Mouse (Mus musculus) small intestine, adult 2 months (tissue): ENCODE data around the gene Prr18. TPM values are rescaled to one million over a fixed set of nuclear protein-coding genes. Genes with fewer than 3 reads are reported as not detected.

Experiments used
- H3K27ac ChIP-seq: fragments of 200-500 bp; 2 replicates; pipeline ENCODE4 v1.5.1; 2012; ENCODE audit warnings: low read depth, low read length, control low read depth, inconsistent platforms; ENCODE audit not compliant: insufficient read depth
- H3K27me3 ChIP-seq: fragments of 200-500 bp; 2 replicates; pipeline ENCODE4 v1.6.1; 2012; ENCODE audit warnings: mild to moderate bottlenecking, moderate library complexity, low read length, inconsistent platforms; ENCODE audit not compliant: control insufficient read depth, insufficient read depth
- H3K36me3 ChIP-seq: fragments of 200-500 bp; 2 replicates; pipeline ENCODE4 v1.6.1; 2012; ENCODE audit warnings: mild to moderate bottlenecking, low read length, control low read depth, inconsistent platforms; ENCODE audit not compliant: control insufficient read depth, insufficient read depth
- H3K4me1 ChIP-seq: fragments of 200-500 bp; 2 replicates; pipeline ENCODE4 v1.6.1; 2012; ENCODE audit warnings: low read length, inconsistent platforms, mixed read lengths; ENCODE audit not compliant: control insufficient read depth, insufficient read depth, insufficient read length
- H3K4me3 ChIP-seq: fragments of 200-500 bp; 2 replicates; pipeline ENCODE4 v1.5.1; 2012; ENCODE audit warnings: low read depth, mild to moderate bottlenecking, control low read depth, inconsistent platforms, low read length, moderate library complexity
- CTCF ChIP-seq: fragments of 200-500 bp; IDR thresholded peaks from 2 replicates; pipeline ENCODE4 v1.5.1; 2012; ENCODE audit warnings: low read depth, mild to moderate bottlenecking, control low read depth, inconsistent platforms, low read length, moderate library complexity, mixed read lengths; ENCODE audit not compliant: insufficient replicate concordance, insufficient read length; ENCODE audit errors: extremely low read depth
- POLR2A ChIP-seq: fragments of 200-500 bp; IDR thresholded peaks from 2 replicates; pipeline ENCODE4 v1.6.1; 2012; ENCODE audit warnings: low read depth, mild to moderate bottlenecking, control low read depth, inconsistent platforms, low read length, moderate library complexity
- WGBS: fragments of 180-500 bp; shearing (Covaris S2); methylation state at CpG from one replicate; pipeline ENCODE4 v1.1.7; 2018; 5-methylcytosine and 5-hydroxymethylcytosine counted together
- polyA plus RNA-seq: library from polyadenylated mRNA; depleted of rRNA; stranded (reverse); fragments of >200 nt; gene quantifications from 2 replicates; pipeline ENCODE4 v1.2.3, GENCODE M21; 2012

The Prr18 gene
- polyA plus RNA-seq, 1 experiment = 0.51 TPM

DNA sequence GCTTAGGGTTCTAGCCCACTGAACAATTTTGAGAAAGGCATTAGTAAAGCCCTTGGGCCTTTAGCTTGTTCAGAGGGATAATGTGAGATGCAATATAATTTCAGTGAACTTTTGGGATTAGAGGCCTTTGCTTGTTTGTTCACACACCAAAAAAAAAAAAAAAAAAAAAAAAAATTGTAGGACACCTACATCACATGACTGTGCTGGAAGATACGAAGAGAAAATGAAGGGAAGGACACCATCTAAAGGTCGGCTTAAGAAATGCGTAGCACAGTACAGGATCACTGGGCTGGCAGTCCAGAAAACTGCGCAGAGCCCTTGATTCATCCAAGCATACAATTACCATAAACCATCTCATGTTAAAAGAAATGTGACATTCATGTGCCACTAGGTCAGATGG is 35.7 kb upstream of the Prr18 start:
- H3K27ac ChIP-seq = no peak overlapping the region
- 81% methylated on average over 4 of the region's 4 CpGs for WGBS
- no peak overlapping the region for H3K4me3 ChIP-seq
- no peaks in the 10 kb centered on the region for H3K27me3 ChIP-seq
- H3K4me1 ChIP-seq = no peaks in the 10 kb centered on the region
- TF ChIP-seq CTCF (no peak), POLR2A (no peak)
- peaks cover 7% of the 10 kb centered on the region for H3K36me3 ChIP-seq

DNA sequence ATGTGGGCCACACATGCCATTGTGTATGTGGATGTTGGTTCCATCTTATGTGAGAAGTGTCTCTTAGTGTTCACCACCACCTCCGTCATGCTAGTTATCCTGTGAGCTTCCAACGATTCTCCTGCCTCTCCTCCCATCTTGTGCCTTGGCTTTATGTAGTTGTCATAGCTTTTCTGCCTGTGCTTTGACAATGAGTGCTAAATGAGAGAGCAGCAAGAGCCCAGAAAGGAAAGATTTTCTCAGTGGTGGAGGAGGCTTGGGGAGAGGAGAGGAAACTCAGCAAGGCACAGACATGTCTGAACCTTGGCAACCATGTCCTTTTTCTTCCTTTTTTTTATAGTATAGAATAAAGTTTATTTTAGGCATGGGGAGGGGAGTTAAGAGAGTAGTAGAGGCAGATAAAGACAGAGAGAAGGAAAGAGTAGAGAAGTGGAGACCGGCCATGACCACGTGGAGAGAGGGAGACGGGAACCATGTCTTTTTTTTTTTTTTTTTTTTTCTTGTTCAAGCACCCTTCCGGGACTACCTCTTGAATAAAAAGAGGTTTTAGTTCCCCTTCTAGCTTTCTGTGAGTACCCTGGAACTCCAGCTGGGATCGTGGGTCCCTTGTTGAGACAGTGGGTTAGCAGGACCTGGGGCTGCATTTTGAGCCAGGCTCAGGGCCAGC is 34.4 kb upstream of the Prr18 start:
- Histone ChIP-seq H3K4me1 (no peaks in the 10 kb centered on the region), H3K27ac (no peak overlapping the region), H3K36me3 (peaks cover 3% of the 10 kb centered on the region), H3K27me3 (no peaks in the 10 kb centered on the region), H3K4me3 (no peak overlapping the region)
- 69% methylated on average over 7 of the region's 7 CpGs for WGBS
- no peak for TF ChIP-seq POLR2A
- no peak for TF ChIP-seq CTCF

DNA sequence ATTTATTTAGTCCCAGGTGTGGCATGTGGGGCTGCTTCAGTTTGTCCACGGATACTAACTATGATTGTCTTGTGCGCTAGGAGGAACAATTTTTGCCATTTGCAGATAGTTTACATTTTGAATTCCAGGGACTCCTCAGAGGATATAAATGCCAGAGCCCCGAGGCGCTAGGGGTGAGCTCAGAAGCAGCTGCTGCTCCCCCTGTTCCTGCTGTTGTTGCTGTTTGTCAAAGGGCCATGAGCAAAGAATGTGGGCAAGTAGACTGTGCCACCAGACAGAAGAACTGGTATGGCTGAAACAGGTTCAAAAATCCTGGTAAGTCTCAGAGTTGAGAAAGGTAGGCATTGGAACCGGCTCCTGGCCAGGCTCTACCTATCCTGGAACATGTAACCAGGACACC is 33.6 kb upstream of the Prr18 start:
- TF ChIP-seq POLR2A = no peak
- no peak for TF ChIP-seq CTCF
- 65% methylated on average over 5 of the region's 5 CpGs for WGBS
- Histone ChIP-seq H3K27ac (no peak overlapping the region), H3K27me3 (no peaks in the 10 kb centered on the region), H3K4me3 (no peak overlapping the region), H3K4me1 (no peaks in the 10 kb centered on the region), H3K36me3 (no peaks in the 10 kb centered on the region)

DNA sequence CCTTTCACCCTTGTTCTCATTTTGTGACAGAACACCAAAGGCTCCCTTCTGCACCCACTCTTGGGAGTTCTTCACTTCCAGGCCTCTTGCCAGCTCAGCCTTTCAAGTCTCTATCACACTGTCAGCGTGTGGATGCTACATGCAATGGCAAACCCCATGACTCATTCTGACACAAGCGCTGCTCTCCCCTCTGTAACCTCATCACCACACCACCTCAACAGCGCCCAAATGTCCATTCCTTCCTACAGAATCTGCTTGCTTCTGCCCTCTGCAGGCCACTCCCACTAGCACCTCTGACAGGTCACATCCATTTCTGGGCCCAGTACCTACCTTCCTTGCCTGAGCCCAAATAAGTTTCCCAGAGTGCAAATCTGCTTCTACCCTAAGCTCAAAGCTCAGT is 31.5 kb upstream of the Prr18 start:
- 54% methylated on average over 3 of the region's 3 CpGs for WGBS
- Histone ChIP-seq H3K36me3 (no peaks in the 10 kb centered on the region), H3K27me3 (no peaks in the 10 kb centered on the region), H3K4me3 (no peak overlapping the region), H3K4me1 (no peaks in the 10 kb centered on the region), H3K27ac (no peak overlapping the region)
- no peak for TF ChIP-seq POLR2A
- TF ChIP-seq CTCF = no peak

DNA sequence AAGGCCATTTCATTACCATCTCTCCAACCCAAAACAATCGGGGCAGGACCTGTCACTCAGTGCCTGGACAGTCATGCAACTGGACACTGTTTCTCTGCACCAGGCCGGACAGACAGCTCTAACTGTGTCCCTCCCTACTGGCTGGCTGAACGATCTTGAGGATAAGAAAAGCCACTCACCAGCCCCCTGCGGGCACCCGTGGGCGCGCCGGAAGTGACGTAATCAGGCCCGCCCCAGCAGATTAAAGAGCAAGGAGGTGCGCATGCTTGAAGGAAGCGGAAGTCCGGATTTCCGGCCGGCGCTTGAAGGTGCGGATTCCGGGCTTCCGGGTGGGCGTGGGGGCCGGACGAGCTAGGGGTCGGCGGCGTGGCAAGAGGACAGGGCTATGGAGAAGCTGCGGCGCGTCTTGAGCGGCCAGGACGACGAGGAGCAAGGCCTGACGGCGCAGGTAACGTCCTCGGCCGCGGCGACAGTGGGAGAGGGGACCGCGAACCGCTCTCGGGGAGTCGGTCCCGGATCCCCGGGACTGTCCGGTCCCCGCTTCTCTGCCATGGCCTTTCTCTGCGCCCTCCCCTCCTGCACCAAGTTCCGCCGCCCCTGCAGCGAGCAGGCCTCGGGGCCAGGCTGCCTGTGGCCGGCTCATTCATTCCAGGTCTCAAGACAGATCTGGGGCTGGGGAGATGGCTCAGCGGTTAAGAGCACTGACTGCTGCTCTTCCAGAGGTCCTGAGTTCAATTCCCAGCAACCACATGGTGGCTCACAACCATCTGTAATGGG is 26.2 kb upstream of the Prr18 start, which contains the start of gene Sft2d1:
Gene Sft2d1, plus strand, starts transcription at position 265 of the 777 bp plus-strand sequence.
- Histone ChIP-seq H3K4me1 (peaks cover 11% of the 10 kb centered on the region; the same call in 1 of the 2 replicates), H3K4me3 (peak within 1 kb of the TSS; percentile 99), H3K27me3 (no peaks in the 10 kb centered on the region), H3K27ac (peak within 1 kb of the TSS; percentile 71), H3K36me3 (no peaks in the 10 kb centered on the region)
- TF ChIP-seq POLR2A (peak; percentile 75; the same call in 1 of the 2 replicates), CTCF (no peak)
- 1% methylated on average over 54 of the region's 54 CpGs for WGBS

DNA sequence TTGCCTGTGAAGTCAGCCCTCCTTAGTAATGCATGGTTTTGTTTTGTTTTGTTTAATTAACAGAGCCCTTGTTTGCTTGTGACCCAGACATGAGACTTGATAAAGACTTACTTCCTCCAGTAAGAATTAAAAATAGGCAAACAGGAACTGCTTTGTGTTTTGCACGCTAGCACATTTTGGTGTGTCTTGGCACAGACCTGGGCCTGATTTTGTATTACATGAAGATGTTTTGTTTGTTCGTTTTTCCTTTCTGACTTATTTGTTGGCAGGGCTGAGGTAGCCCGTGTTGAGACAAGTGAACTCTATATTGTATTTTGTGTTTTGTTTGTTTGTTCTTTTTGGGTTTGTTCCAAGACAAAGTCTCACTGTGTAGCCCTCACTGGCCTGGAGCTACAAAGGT is 25.5 kb upstream of the Prr18 start:
- H3K36me3 ChIP-seq = no peaks in the 10 kb centered on the region
- no peak overlapping the region for H3K27ac ChIP-seq
- TF ChIP-seq CTCF = no peak
- TF ChIP-seq POLR2A = no peak
- peaks cover 11% of the 10 kb centered on the region; the same call in 1 of the 2 replicates for H3K4me1 ChIP-seq
- 9% methylated on average over 3 of the region's 3 CpGs for WGBS
- H3K27me3 ChIP-seq = no peaks in the 10 kb centered on the region
- peak overlapping the region; percentile 99 for H3K4me3 ChIP-seq

DNA sequence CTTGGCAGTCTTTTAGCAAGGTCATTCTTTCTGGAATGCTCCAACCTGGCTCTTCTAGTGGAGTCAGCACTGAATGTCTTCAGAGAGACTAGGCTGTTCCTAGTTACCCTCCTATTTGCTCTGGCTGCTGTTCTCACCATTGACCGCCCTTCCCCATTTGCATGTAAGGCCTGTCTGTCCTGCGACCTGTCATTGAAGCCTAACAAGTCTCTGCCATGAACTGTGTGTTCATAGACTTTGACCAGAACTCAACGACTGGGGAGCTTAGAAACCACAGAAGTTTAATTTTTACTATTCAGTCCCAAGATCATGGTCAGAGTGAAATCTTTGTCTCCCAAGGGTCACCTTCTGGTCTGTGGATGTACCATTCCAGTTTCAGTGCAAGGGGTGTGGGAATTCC is 23.3 kb upstream of the Prr18 start:
- no peaks in the 10 kb centered on the region for H3K27me3 ChIP-seq
- whole genome bisulfite sequencing = 58% methylated on average over 3 of the region's 3 CpGs
- H3K4me1 ChIP-seq = peaks cover 14% of the 10 kb centered on the region; the same call in 1 of the 2 replicates
- H3K36me3 ChIP-seq = no peaks in the 10 kb centered on the region
- no peak overlapping the region for H3K27ac ChIP-seq
- H3K4me3 ChIP-seq = no peak overlapping the region
- no peak for TF ChIP-seq CTCF
